Mouse (Mus musculus) hindbrain, embryonic 16.5 days (tissue): ENCODE data around the gene Psmd5. TPM values are rescaled to one million over a fixed set of nuclear protein-coding genes. Genes with fewer than 3 reads are reported as not detected.
A peak's percentile ranks its signal among the peaks of the same experiment; 100 is the strongest.
"Not testable (repeated sequence)": the region's sequence is repeated elsewhere in the genome, so short reads cannot be mapped to it uniquely, and the experiment has no call there.

ENCODE experiments used
- ATAC-seq: fragments of 200-750 bp; cut with Nextera tagmentation; 2 replicates; pipeline ENCODE4 v1.8.0; 2017; ENCODE audit warnings: moderate TSS enrichment, moderate library complexity
- H3K27ac ChIP-seq: fragments of 300-500 bp; sonication (generic); 2 replicates; pipeline ENCODE4 v1.5.1; 2014; ENCODE audit warnings: low read depth, mild to moderate bottlenecking, control low read depth, low read length, moderate library complexity
- H3K27me3 ChIP-seq: fragments of 300-500 bp; sonication (generic); replicated peaks from 2 replicates; pipeline ENCODE4 v1.6.1; 2014; ENCODE audit warnings: low read length; ENCODE audit not compliant: control insufficient read depth, insufficient read depth
- H3K36me3 ChIP-seq: fragments of 300-500 bp; sonication (generic); 2 replicates; pipeline ENCODE4 v1.6.1; 2014; ENCODE audit warnings: mild to moderate bottlenecking, low read length, moderate library complexity, mixed read lengths; ENCODE audit not compliant: control insufficient read depth, insufficient read depth
- H3K4me1 ChIP-seq: fragments of 300-500 bp; sonication (generic); 2 replicates; pipeline ENCODE4 v1.6.1; 2014; ENCODE audit warnings: low read depth, low read length; ENCODE audit not compliant: control insufficient read depth, insufficient read depth
- H3K4me2 ChIP-seq: fragments of 300-500 bp; sonication (generic); 2 replicates; pipeline ENCODE4 v1.6.1; 2014; ENCODE audit warnings: mild to moderate bottlenecking, low read length, control low read depth, moderate library complexity
- H3K4me3 ChIP-seq: fragments of 300-500 bp; sonication (generic); 2 replicates; pipeline ENCODE4 v1.5.1; 2014; ENCODE audit warnings: mild to moderate bottlenecking, low read length, control low read depth, moderate library complexity
- H3K9ac ChIP-seq: fragments of 300-500 bp; sonication (generic); 2 replicates; pipeline ENCODE4 v1.6.1; 2014; ENCODE audit warnings: low read depth, mild to moderate bottlenecking, control low read depth, low read length, moderate library complexity
- H3K9me3 ChIP-seq: fragments of 300-500 bp; sonication (generic); 2 replicates; pipeline ENCODE4 v1.6.1; 2014; ENCODE audit warnings: mild to moderate bottlenecking, low read length, moderate library complexity; ENCODE audit not compliant: control insufficient read depth
- WGBS: fragments of 180-500 bp; shearing (Covaris S2); extraction: QIAGEN DNeasy Blood & Tissue Kit; methylation state at CpG from one replicate; pipeline ENCODE4 v1.1.7; 2014; 5-methylcytosine and 5-hydroxymethylcytosine counted together
- polyA plus RNA-seq: library from polyadenylated mRNA; unstranded; fragments of >200 nt; fragmentation: Nextera tagmentation; extraction: Ambion mirVana; gene quantifications from 2 replicates; pipeline ENCODE4 v1.2.1, GENCODE M21; 2015

Gene Psmd5
- polyA plus RNA-seq, 1 experiment from 2014 or later, result 96.8 TPM

DNA sequence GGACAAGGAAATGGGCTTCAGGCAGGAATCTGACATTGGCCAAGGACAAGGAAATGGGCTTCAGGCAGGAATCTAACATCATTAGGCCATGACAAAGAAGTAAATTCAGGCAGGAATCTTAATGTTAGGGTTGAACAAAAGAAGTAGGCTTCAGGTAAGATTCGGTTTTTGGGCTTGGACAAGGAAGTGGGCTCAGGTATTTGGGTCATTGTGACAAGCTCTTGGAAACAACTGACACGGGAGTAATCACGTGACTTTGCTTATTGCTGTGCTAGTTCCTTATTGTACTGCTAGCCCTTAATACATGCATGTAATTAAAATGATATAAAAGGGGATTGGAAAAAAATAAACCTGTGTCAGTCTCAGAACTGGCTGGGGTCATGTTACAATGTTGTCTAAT, 39.1 kb downstream of the Psmd5 start:
- Histone ChIP-seq H3K9me3 (no peaks in the 10 kb centered on the region), H3K4me2 (no peak overlapping the region), H3K4me3 (no peak overlapping the region), H3K27ac (no peak overlapping the region), H3K27me3 (no peaks in the 10 kb centered on the region), H3K36me3 (no peaks in the 10 kb centered on the region), H3K4me1 (no peaks in the 10 kb centered on the region), H3K9ac (no peak overlapping the region)
- no peak for ATAC-seq
- WGBS, result 69% methylated on average over 3 of the region's 3 CpGs

DNA sequence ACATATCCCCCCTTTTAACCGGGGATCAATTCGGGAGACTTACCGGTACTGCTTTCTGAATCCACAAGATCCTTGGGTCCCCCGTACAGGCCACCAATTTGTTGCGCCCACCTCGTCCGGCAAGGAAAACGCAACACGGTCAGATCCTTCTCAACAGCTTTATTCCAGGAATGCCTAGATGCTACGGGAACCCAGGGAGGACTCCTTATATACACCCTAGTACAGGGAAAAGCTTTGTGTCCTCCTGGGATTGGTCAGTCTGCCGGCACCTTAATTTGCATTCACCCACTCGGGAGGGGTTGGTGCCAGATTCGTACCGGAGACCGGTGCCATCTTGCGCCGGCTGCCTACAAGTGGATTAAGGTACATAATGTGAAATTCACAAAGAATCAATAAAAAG, 41.1 kb downstream of the Psmd5 start:
- Histone ChIP-seq H3K27ac (no peak overlapping the region), H3K4me3 (no peak overlapping the region), H3K36me3 (no peaks in the 10 kb centered on the region), H3K9ac (no peak overlapping the region), H3K27me3 (no peaks in the 10 kb centered on the region), H3K4me1 (no peaks in the 10 kb centered on the region), H3K9me3 (peaks cover 10% of the 10 kb centered on the region; the same call in 1 of the 2 replicates), H3K4me2 (no peak overlapping the region)
- 86% methylated on average over 17 of the region's 17 CpGs for WGBS
- ATAC-seq, result no peak

DNA sequence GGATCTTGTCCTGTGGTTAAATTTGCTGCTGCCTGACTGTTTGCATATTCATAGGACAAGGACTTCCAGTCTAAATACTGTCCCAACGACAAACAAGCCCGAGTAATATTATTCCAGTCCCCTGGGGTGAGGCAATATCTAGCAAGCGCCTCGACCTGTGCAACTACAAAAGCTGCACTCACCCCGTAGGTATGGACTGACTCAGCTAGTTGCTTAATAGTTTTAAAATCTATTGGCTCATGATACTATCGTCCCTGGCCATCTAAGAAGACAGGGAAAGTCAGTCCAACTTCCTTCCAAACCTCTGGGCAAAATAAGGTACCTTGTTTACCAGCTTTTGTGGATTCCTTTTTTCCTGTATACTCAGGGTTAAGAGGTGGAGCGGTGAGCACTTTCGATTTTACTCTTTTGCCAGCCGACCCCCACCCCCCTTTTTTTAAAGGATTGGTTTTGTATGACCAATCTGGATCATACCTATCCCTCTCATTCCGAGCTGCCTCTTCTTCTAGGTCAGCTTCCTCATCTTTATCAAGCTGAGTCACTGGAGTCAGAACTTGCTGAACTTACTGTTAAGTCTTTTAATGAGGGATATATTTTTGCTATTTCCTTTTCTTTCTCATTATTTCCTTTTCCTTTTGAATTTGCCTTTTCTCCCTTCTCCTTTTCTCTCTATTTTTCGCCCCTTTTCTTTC, 41.9 kb downstream of the Psmd5 start, which contains the start of gene Gm34653:
TSS of gene Gm34653 (plus strand) at position 242 of the 692 bp plus-strand sequence.
- not testable (repeated sequence) for H3K4me1 ChIP-seq, H3K36me3 ChIP-seq, H3K9ac ChIP-seq, H3K4me2 ChIP-seq, H3K27ac ChIP-seq, ATAC-seq, H3K27me3 ChIP-seq, H3K4me3 ChIP-seq
- H3K9me3 ChIP-seq, result peaks cover 10% of the 10 kb centered on the region; the same call in 1 of the 2 replicates
- 72% methylated on average over 11 of the region's 11 CpGs for WGBS

DNA sequence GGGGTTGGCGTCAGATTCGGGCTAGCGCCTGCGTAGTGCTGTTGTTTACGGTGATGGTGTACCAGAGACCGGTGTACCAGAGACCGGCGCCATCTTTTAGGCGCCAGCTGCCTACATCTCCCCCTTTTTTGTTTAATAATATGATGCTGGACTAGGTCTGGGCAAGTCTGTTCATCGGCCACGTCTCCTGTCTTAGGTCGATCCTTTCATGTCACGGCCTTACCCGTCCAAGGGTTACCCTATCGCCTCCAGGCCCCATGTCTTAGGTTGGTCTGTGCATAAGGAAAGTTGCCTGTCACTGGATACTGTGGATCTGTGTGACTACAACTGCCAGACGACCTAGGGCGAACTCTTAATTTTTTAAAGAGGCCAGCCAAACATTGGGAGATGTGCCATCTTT, 44.7 kb downstream of the Psmd5 start:
- not testable (repeated sequence) for H3K4me2 ChIP-seq, H3K27me3 ChIP-seq, H3K9ac ChIP-seq, ATAC-seq, H3K36me3 ChIP-seq, H3K27ac ChIP-seq, H3K4me3 ChIP-seq, H3K4me1 ChIP-seq
- peaks cover 10% of the 10 kb centered on the region; the same call in 1 of the 2 replicates for H3K9me3 ChIP-seq
- WGBS, result 92% methylated on average over 17 of the region's 17 CpGs

DNA sequence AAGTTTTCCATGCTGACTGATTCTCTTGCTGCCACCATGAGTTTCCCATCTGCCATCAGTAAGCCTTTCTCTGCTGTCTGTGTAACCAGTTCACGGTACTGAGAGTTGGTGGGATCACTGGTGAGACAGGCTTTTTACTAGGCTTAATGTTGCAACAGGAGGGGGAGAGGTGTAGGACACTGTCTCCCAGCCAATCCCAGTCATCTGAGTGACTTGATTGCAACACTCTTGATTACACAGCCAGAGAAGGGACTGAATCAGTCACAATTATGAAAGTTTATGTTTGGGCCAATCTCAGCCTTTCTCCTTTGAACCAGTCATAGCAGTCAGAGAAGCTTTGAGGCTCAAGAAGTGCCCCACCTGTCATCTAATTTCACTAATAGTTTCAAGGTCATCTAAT, 46.7 kb downstream of the Psmd5 start:
- ATAC-seq, result no peak
- no peaks in the 10 kb centered on the region for H3K27me3 ChIP-seq
- no peak overlapping the region for H3K27ac ChIP-seq
- no peak overlapping the region for H3K9ac ChIP-seq
- H3K4me3 ChIP-seq, result no peak overlapping the region
- H3K9me3 ChIP-seq, result peaks cover 10% of the 10 kb centered on the region; the same call in 1 of the 2 replicates
- H3K36me3 ChIP-seq, result no peaks in the 10 kb centered on the region
- no peak overlapping the region for H3K4me2 ChIP-seq
- 84% methylated on average over 1 of the region's 1 CpGs for WGBS
- H3K4me1 ChIP-seq, result peaks cover 18% of the 10 kb centered on the region

DNA sequence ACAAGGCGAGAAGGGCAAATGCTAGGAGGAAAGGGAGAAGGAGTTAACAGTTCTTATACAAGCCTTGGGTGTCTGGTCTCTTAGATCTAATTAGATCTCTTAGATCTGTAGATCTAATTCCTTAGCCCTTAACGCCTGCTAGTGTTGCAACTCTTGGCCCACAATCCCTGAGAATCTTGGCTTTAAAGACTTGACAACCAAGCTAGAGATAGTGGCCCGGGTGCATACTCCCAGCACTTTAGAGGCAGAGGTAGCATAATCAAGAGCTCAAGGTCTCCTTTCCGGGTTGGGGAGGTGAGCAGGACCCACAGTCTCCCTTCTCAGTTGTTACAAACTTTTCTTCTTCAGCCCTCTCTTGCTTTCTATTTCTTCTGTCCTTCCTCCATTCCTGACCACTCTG, 47.2 kb downstream of the Psmd5 start:
- Histone ChIP-seq H3K4me1 (peaks cover 18% of the 10 kb centered on the region), H3K36me3 (no peaks in the 10 kb centered on the region), H3K27me3 (no peaks in the 10 kb centered on the region), H3K4me2 (no peak overlapping the region), H3K27ac (no peak overlapping the region), H3K9me3 (peaks cover 10% of the 10 kb centered on the region; the same call in 1 of the 2 replicates), H3K4me3 (no peak overlapping the region), H3K9ac (no peak overlapping the region)
- no peak for ATAC-seq
- 93% methylated on average over 4 of the region's 4 CpGs for WGBS

DNA sequence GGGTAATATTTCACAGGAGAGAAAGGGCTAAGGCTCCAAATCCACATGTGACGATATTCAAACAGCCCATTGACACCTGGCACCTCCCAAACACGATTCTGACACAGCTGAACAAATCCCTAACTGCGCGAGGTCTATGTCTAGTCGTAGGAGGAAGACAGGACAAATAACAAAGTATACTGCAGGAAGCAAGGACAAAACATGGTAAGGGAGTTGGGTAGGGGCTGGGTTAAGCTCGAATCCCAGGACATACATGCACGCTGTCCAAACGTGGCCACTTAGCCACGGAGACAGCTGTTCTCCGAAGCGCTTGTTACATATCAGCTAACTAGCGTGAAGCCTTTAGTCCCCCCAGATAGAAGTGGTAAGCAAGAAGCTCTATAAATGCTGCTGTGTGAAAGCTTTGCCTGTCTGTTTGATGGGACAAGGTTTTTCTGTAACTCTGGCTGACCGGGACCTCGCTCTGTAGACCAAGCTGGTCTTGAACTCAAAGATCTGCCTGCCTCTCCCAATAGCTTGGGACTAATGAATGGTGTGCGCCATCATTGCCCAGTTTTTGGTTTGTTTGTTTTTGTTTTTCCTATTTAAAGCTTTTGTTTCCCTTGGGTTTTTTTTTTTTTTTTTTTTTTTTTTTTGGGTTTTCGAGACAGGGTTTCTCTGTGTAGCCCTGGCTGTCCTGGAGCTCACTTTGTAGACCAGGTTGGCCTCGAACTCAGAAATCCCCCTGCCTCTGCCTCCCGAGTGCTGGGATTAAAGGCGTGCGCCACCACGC, 48.1 kb downstream of the Psmd5 start:
- no peaks in the 10 kb centered on the region for H3K36me3 ChIP-seq
- H3K27me3 ChIP-seq, result no peaks in the 10 kb centered on the region
- H3K9me3 ChIP-seq, result peaks cover 10% of the 10 kb centered on the region; the same call in 1 of the 2 replicates
- peak overlapping the region; percentile 81 for H3K27ac ChIP-seq
- ATAC-seq, result peak; percentile 44
- peak overlapping the region; percentile 94 for H3K4me3 ChIP-seq
- H3K4me2 ChIP-seq, result peak overlapping the region; percentile 98
- WGBS, result 37% methylated on average over 20 of the region's 21 CpGs
- H3K9ac ChIP-seq, result peak overlapping the region; percentile 98
- H3K4me1 ChIP-seq, result peaks cover 18% of the 10 kb centered on the region

DNA sequence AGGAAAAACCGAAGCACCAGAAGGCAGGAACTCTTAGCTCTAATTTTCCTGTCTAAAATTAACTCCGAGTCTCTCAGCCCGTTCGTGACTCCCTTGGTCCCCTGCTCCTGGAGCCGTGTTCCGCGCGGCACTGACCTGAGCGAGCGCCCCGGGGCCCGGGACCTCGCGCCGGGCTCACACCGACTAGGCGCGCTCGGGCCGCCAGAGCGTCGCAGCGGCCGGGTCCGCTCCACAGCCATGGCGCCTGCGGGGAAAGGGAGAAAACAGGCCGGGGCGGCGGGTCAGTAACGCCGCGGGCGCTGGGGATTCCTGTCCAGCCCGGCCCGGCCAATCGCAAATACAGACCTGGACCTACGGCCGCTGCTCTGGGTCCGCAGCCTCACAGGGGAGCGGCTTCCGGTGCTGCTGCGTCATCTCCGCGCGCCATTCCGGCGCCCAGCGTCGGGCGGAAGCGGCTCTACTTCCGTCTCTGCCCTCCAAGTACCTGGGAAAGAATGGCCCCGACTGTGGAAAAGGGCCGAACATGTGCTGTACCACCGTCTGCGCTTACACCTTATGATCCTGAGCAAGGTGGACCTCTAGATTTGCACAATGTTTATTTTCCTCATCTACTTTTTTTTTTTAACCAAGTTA, 48.8 kb downstream of the Psmd5 start, which contains the start of gene Fbxw2:
TSS of gene Fbxw2 (minus strand) at position 485 of the 633 bp plus-strand sequence.
- Histone ChIP-seq H3K9me3 (peaks cover 10% of the 10 kb centered on the region; the same call in 1 of the 2 replicates), H3K27ac (peak within 1 kb of the TSS; percentile 81), H3K36me3 (no peaks in the 10 kb centered on the region), H3K27me3 (no peaks in the 10 kb centered on the region), H3K4me2 (peak within 1 kb of the TSS; percentile 98), H3K4me1 (peaks cover 18% of the 10 kb centered on the region), H3K9ac (peak within 1 kb of the TSS; percentile 98), H3K4me3 (peak within 1 kb of the TSS; percentile 94)
- under 1% methylated on average over 55 of the region's 57 CpGs for WGBS
- peak; percentile 98 for ATAC-seq

DNA sequence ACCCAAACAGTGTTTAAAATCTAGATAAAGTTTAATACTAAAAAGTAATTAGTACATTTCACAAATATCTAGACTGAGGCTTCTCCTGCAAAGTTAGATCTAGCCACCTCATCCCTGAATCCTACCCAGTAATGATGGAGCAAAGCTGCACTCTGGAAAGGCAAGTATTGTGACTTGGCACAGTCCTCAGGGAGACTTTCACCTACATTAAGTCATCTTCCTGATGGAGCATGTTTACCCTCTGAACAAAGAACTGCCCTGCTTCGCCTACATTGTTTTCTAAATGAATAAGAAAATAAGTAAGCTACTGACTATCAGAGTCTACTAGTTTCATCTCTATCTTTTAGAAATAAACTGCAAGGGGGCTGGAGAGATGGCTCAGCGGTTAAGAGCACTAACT, 56.3 kb downstream of the Psmd5 start:
- Histone ChIP-seq H3K9me3 (no peaks in the 10 kb centered on the region), H3K4me2 (no peak overlapping the region), H3K27ac (no peak overlapping the region), H3K36me3 (peaks cover 10% of the 10 kb centered on the region; the same call in 1 of the 2 replicates), H3K27me3 (no peaks in the 10 kb centered on the region), H3K4me3 (no peak overlapping the region), H3K4me1 (no peaks in the 10 kb centered on the region), H3K9ac (no peak overlapping the region)
- WGBS, result 91% methylated on average over 2 of the region's 2 CpGs
- no peak for ATAC-seq
